Comparison of ENCODE assay signal across 7 mouse cellular contexts in the genomic region with DNA sequence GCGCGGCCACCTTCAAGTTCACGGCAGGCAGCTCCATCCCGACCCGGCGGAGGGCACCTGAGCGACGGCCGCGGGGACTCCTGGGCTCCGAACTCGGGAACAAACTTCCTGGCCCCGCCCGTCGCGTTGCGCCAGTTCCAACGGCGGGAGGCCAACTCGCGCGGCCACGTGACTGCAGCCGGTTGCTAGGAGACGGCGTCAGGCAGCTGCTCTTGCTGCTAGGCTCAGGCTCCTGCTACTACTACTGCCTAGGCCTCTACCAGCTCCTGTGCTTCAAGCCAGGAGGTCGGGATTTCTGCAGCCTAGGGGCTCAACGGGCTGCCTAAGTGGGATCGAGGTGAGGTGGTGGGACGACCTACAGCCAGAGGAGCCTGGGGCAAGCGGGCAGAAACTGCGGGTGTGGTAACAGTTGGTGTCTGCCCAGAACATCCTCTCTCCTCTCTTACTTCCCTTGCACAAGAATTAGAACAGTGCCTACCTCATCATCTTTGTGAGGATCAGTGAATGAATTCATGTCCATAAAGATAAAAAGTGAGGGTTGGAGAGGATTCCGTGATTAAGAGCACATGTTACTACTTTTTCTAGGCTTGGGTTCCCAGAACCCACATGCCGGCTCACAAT. TPM values are rescaled to one million over a fixed set of nuclear protein-coding genes. Genes with fewer than 3 reads are reported as not detected.
A peak's percentile ranks its signal among the peaks of the same experiment; 100 is the strongest.
DNase-seq lines count a peak whose midpoint lies in the region; ATAC-seq and TF ChIP-seq lines count a peak whose summit lies in the region.

A gene (minus strand): TSS at position 125 of the 621 bp plus-strand sequence.

- 0 out of 2 replicates have a peak, but pooled peaks cover 4% of the 10 kb centered on the region for H3K4me1 ChIP-seq in intestine, postnatal 0 days (replicated peaks; ENCODE audit: control insufficient read depth, insufficient read depth, low read length)
- peaks cover 39% of the 10 kb centered on the region for H3K4me1 ChIP-seq in midbrain, embryonic 12.5 days
- H3K4me1 ChIP-seq in small intestine, adult 2 months (ENCODE audit: control insufficient read depth, insufficient read depth, insufficient read length, low read length), result peaks cover 14% of the 10 kb centered on the region

- intact Hi-C loops in left cerebral cortex, postnatal 4 days (cut with DNase I), result no loop called here

- no peaks in the 10 kb centered on the region for H3K27me3 ChIP-seq in intestine, postnatal 0 days (replicated peaks; ENCODE audit: control insufficient read depth, insufficient read depth, low read length)
- no peaks in the 10 kb centered on the region for H3K27me3 ChIP-seq in midbrain, embryonic 12.5 days
- no peaks in the 10 kb centered on the region for H3K27me3 ChIP-seq in small intestine, adult 2 months (ENCODE audit: control insufficient read depth, insufficient read depth, low read length)

- H3K36me3 ChIP-seq in intestine, postnatal 0 days (ENCODE audit: control insufficient read depth, insufficient read depth), result no peaks in the 10 kb centered on the region
- no peaks in the 10 kb centered on the region for H3K36me3 ChIP-seq in midbrain, embryonic 12.5 days
- no peaks in the 10 kb centered on the region for H3K36me3 ChIP-seq in small intestine, adult 2 months (ENCODE audit: control insufficient read depth, insufficient read depth, low read length)

- no peaks in the 10 kb centered on the region for H3K9me3 ChIP-seq in intestine, postnatal 0 days (ENCODE audit: control insufficient read depth)
- H3K9me3 ChIP-seq in midbrain, embryonic 12.5 days, result no peaks in the 10 kb centered on the region

- TF ChIP-seq CTCF in intestine, postnatal 0 days (IDR thresholded peaks at IDR 0.05; ENCODE audit: low read depth), result no peak
- no peak for TF ChIP-seq CTCF in small intestine, adult 2 months (IDR thresholded peaks at IDR 0.05; ENCODE audit: extremely low read depth, insufficient read length, insufficient replicate concordance, low read depth, low read length)

- peak within 1 kb of the TSS; percentile 80 for H3K4me3 ChIP-seq in intestine, postnatal 0 days (ENCODE audit: low read depth, low read length)
- H3K4me3 ChIP-seq in midbrain, embryonic 12.5 days, result peak within 1 kb of the TSS; percentile 63
- peak within 1 kb of the TSS; percentile 74 for H3K4me3 ChIP-seq in small intestine, adult 2 months (ENCODE audit: low read depth, low read length)

- 7% methylated on average over 34 of the region's 34 CpGs for WGBS in intestine, postnatal 0 days
- WGBS in midbrain, embryonic 12.5 days, result 4% methylated on average over 34 of the region's 34 CpGs
- WGBS in small intestine, adult 2 months, result 8% methylated on average over 34 of the region's 34 CpGs

- TF ChIP-seq POLR2A in small intestine, adult 2 months (IDR thresholded peaks at IDR 0.05; ENCODE audit: low read depth, low read length), result no peak

- peak; percentile 93 for DNase-seq in adrenal gland, adult 8-10 months
- DNase-seq in embryo, embryonic 9.5 days (ENCODE audit: extremely low spot score), result peak; percentile 88
- peak; percentile 93 to 97 for DNase-seq in gastrocnemius, postnatal 4 days (ENCODE audit: low spot score in 2 of 2)
- peak; percentile 94 for DNase-seq in left cerebral cortex, postnatal 4 days

- peak; percentile 88 for ATAC-seq in intestine, postnatal 0 days
- ATAC-seq in midbrain, embryonic 12.5 days (ENCODE audit: low FRiP score, low read depth), result peak; percentile 92

- H3K9ac ChIP-seq in intestine, postnatal 0 days (ENCODE audit: low read depth, low read length), result peak within 1 kb of the TSS; percentile 74
- peak within 1 kb of the TSS; percentile 69 for H3K9ac ChIP-seq in midbrain, embryonic 12.5 days (replicated peaks)

- peak within 1 kb of the TSS; percentile 54; the same call in 1 of the 2 replicates for H3K27ac ChIP-seq in intestine, postnatal 0 days (ENCODE audit: low read depth, low read length)
- peak within 1 kb of the TSS; percentile 60 for H3K27ac ChIP-seq in midbrain, embryonic 12.5 days (replicated peaks)
- 0 out of 2 replicates have a peak within 1 kb of the TSS, but pooled peaks have one; percentile 5 for H3K27ac ChIP-seq in small intestine, adult 2 months (ENCODE audit: insufficient read depth, low read depth, low read length)

- peak within 1 kb of the TSS; percentile 87 for H3K4me2 ChIP-seq in intestine, postnatal 0 days (replicated peaks; ENCODE audit: low read depth)
- H3K4me2 ChIP-seq in midbrain, embryonic 12.5 days (replicated peaks), result peak within 1 kb of the TSS; percentile 79

RNA-seq across cellular contexts. Expression of the gene that starts here (rescaled TPM):
- total RNA-seq in adrenal gland, adult 8-10 months (2022), result 100 to 1,000 TPM; 117 to 136 (median 124) TPM
- total RNA-seq in gastrocnemius, postnatal 4 days (2021), result 10 to 100 TPM; 20.5 to 22.7 TPM
- 27.7 and 31.3 TPM in 2 replicates for polyA plus RNA-seq in intestine, postnatal 0 days (2015; fragmentation: Nextera tagmentation; extraction: Ambion mirVana)
- 1 to 10 TPM; 4.2 to 4.6 TPM for total RNA-seq in left cerebral cortex, postnatal 4 days (2021)
- polyA plus RNA-seq in midbrain, embryonic 12.5 days (2016; fragmentation: Nextera tagmentation; extraction: Ambion mirVana), result 11.2 and 11.9 TPM in 2 replicates
- polyA plus RNA-seq in small intestine, adult 2 months (2012; rRNA removed), result 10.3 and 14.2 TPM in 2 replicates

Comparison
In these comparisons a context has a peak if more than half of its experiments do, and no peak if none do; other contexts are left out.
1. Peak in every context shown above with its lines: DNase-seq, ATAC-seq, H3K4me3 ChIP-seq and H3K27ac ChIP-seq.
2. RNA of the gene that starts here (total RNA-seq): 117 to 136 TPM in adrenal gland, adult 8-10 months; 20.5 to 22.7 TPM in gastrocnemius, postnatal 4 days and 4.2 to 4.6 TPM in left cerebral cortex, postnatal 4 days; every median in the first group is over 4 times any median in the second.
3. H3K27ac ChIP-seq: peak in every context shown above with its lines; median percentile 60 in midbrain, embryonic 12.5 days; 54 in intestine, postnatal 0 days; 5 in small intestine, adult 2 months.